Mouse (Mus musculus) heart, adult 18-20 months (tissue): ENCODE measurements at regions not wholly inside any gene's neighbourhood (a gene's known extent, or its start where the extent isn't known, plus 50 kb on each side); places are given as distances from the start of the nearest gene placed in this dataset.
"Not testable (repeated sequence)": the region's sequence is repeated elsewhere in the genome, so short reads cannot be mapped to it uniquely, and the experiment has no call there.

Experiments
- DNase-seq, 2 experiments: peaks; one replicate each; pipeline ENCODE4 v3.0.0; 2021 to 2022; ENCODE audit warnings: mixed read lengths in 1 of 2

DNA sequence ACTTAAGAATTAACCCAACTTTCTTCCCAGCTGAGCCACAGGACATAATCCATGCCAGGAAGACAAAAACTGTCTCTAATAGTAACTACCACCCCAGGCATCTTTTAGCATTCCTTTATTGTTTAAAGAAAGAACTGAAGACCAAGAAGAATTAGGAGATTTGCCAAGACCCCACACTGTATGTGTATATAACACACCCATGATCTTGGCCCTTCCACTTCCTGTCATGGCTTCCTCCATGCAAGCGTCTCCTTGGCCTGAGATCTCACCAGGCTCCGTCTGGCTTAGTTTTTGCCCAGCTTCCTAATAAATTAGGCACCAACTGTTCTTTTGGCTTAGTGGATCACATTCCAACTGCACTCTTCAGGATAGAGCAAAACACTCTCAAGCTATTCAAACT, 215.9 kb upstream of the Tenm4 start:
- DNase-seq, result no peak

- no peak for DNase-seq
Observed at GRCm38 (mm10) chr7:95959068-95959467, 212.0 kb upstream of the Tenm4 start.

DNA sequence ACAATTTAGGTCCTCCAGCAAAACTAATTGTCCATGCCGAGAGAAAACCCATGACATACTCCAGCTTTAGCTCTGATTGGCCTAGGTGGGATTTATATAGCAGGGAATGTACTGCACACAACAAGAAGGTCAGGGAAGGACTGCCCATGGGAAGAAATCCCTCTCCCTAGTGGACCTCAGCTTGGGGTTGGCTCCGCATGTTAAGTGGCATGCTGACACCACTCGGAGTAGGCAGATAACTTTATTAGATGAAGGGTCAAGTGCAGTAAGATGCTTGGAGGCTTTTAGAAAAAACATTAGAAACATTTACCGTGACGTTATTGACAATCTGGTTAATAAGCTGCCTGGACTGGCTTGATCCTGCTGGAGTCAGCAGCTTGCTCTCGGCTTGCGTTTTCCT, 199.2 kb upstream of the Tenm4 start:
- no peak for DNase-seq

- DNase-seq, result no peak
Observed at GRCm38 (mm10) chr7:95974085-95974484, 197.0 kb upstream of the Tenm4 start.

- DNase-seq, result no peak
Observed at GRCm38 (mm10) chr7:95991250-95992032, 179.6 kb upstream of the Tenm4 start.

DNA sequence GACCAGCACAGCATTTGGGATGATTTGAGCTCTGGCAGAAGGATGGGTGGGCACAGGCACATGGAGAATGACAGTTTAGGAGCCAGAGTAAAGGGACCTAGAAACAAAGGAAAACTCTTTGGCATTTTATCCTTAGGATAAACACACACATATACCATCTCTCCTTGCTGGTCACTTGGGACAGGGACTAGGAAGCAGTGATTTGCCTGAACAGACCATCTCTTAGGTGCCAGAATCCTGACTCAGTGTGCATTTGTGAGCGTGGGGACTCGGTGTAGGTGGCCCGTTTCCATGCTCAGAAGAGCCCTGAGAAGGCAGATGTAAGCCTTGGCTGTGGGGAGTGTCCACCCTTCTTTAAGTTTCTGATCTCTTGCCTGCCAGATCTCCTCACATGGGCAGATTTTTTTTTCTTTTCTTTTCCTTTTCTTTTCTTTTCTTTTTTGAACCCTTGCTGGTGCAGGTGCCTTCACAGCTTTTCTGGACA, 179.0 kb upstream of the Tenm4 start:
- DNase-seq, result no peak

DNA sequence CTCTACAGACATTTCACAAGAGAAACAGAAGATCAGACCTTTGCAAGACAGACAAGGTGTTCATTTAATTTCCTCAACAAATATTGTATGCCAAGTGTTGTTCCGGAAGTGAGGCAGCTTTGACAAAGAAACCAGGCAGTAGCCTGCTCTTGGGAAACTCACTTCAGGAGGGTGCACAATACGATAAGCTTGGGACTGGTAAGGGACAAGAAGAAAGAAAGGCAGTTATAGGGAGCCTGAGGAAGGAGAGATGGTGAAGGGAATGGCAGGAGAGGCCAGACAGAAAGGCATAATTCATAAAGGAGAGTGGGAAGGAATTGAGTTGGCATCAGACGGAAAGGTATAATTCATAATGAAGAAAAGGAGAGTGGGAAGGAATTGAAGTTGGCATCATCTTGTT, 178.5 kb upstream of the Tenm4 start:
- no peak for DNase-seq

GRCm38 (mm10) chr7:95997190-95997589, 173.9 kb upstream of the Tenm4 start:
- DNase-seq, result no peak

DNA sequence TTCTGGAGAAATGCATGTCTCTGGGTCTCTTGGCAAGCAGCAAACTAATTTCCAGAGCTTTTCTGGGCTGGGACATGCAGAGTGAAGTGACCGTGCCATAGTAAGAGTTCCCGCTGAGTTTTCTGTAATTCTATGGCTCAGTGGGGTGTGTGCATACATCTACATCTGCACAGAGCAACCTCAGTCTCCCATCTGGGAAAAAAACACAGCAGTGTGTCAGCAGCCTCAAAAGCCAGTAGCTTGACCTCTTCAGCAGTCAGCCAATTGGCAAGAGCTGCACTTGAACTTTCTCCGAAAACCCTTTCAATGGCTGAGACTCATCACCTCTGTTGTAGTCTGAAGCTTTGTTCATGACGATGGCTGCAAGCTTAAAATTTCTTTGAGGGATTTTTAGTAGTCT, 171.9 kb upstream of the Tenm4 start:
- no peak for DNase-seq

- no peak for DNase-seq
Observed at GRCm38 (mm10) chr7:96002401-96002800, 168.6 kb upstream of the Tenm4 start.

DNA sequence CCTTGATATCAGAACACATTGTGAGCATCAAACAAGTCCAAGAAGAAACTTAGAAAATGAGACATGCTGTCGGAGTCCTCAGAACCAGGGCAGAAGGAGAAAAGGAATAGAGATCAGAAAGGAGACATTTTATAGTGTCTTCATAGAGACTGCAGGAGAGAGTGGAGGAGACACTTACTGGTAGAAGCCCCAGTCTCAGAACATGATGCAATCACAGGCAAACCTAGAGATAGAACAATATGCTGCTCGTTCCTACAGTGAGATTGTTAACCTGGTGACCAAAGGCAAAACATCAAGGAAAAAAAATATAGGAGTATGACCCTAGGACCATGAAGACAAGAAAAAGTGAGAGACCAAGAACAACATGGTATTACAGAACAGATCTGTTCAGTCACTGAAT, 164.7 kb upstream of the Tenm4 start:
- DNase-seq, result no peak

GRCm38 (mm10) chr7:96013008-96013407, 158.0 kb upstream of the Tenm4 start:
- no peak for DNase-seq

GRCm38 (mm10) chr7:96017112-96017884, 153.7 kb upstream of the Tenm4 start:
- no peak for DNase-seq

DNA sequence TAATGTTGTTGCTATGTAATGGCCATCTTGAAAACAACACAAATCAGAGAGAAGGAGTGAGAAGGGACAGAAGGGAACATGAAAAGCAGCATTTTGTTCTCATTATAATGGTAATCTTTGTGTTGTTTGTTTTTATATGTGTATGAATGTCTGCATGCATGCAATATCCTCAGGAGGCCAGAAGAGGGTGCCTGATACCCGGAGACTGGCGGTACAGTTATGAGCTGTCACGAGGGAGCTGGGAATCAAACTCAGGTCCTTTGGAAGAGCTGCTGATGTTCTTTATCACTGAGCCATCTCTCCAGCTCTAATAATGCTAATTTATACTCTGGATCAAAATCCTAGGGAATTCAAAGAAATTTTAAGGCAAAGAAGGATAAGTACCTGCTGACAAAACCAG, 147.0 kb upstream of the Tenm4 start:
- DNase-seq, result no peak

DNA sequence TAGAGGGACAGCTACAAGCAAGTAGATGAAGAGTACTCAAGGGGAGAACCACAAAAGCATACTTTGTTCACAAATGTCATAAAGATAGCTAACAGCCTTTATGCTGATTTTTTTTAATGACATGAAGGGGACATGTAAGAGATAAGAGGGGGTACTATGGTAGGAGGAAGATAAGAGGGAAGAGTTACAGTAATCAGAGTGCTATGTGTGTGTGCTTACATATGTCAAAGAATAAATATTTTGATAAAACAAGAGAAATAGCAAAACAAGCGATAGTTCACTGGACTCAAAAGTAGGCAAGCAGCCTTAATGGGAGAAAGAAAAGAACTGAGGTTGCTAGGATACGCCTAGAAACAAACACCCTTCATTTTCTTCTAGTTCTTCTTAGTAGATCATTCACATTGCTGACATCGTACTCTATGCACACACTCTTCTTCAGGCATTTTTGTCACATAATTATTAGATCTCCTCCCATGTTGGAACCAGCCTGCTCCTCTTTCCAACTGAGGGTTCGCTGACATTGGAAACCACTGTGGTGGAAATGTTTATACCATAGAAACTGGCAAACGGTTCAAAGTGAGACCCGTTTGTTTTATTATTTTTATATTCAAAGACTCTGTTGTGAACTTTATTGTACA, 144.1 kb upstream of the Tenm4 start:
- no peak for DNase-seq

DNA sequence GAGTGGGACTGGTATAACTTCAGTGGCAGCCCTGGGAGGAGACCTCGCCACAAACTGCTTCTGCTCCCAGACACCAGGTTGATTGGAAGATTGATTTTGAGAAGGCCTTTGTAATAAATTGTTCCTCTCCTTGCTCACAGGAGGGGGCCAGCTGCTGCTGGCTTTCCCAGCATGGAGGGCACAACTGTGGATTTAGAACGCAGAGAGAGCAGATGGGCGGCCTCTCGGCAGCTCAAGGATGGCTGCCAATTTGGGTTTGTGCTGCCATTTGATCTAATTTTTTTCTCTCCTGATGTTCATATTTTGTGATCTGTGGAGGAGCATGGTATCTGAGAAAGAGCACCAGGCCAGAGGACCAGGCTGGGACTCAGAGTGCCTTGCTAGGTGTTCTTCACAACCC, 137.4 kb upstream of the Tenm4 start:
- DNase-seq, result no peak

- no peak for DNase-seq
Observed at GRCm38 (mm10) chr7:96035456-96035855, 135.6 kb upstream of the Tenm4 start.

DNA sequence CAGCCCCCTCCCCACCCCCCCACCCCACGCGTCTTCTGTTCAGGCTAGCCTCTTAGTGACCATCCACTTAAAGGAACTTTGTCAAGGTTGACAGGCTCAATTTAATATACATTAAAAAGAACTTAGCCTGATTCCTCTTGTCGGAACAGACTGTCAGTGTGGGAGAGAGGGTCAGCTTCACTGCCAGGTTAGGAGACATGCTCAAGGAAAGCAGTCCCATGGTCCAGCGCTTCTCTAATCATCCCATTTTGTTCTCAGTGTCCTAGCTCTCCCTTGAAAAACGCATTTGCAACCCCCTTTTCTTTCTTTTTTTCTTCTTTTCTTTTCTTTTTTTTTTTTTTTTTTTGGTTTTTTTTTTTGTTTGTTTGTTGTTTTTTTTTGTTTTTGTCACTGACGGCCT, 131.4 kb upstream of the Tenm4 start:
- DNase-seq, result no peak

- DNase-seq, result no peak
Observed at GRCm38 (mm10) chr7:96041806-96042205, 129.2 kb upstream of the Tenm4 start.

GRCm38 (mm10) chr7:96051631-96052030, 119.4 kb upstream of the Tenm4 start:
- DNase-seq, result no peak

DNA sequence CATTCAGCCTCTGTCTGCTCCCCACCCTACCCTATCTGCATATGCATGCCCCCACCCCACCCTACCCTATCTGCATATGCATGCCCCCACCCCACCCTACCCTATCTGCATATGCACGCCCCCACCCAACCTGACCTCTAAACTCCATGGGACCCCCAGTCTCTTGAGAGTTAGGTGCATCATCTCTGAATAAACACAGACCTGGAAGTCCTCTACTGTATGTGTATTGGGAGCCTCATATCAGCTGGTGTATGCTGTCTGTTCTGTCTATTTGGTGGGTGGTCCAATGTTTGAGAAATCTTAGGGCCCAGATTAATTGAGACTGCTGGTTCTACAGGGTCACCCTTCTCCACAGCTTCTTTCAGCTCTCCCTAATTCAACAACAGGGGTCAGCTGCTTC, 109.4 kb upstream of the Tenm4 start:
- not testable (repeated sequence) for DNase-seq

DNA sequence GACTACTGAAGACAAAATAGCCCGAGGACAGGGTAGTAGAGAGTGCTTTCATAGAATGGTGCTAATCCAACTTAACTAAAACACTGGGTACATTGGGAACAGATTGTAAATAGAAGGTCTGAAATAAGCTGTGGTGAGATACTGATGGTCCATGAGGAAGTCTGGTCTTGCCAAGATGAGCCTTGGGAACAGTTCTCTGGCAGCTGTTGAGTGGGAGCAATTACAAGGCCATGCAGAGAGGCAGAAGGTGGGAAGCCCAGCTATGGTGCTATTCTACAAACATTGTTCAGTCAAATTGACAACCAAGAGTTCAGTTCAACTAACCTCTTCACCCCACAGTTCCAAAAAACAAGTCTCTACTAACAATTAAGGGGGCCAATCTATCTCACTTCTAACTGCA, 92.5 kb upstream of the Tenm4 start:
- no peak for DNase-seq

DNA sequence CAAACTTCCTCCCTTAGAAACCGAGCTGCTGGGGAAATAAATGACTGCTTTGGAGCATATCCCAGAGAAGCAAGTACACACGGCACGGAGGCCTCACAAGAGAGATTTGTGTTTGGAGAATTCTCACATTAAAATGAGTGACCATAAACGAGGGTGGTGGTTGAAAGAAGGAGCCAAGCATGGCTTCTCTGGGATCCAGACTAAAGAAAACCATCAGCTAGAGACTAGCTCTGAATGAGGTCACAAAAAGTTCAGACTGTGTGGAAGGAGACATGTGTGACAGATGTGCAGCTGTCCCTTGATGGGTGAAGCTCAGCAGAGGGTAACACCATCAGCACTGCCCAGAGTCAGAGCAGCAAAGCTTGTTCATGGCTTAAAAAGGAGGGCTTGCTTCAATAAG, 89.4 kb upstream of the Tenm4 start:
- no peak for DNase-seq
